ENCODE assay signal across 7 mouse cellular contexts in genomic region chr19:5001666-5002406, GRCm38 (mm10). TPM values are rescaled to one million over a fixed set of nuclear protein-coding genes. Genes with fewer than 3 reads are reported as not detected.
DNase-seq lines count a peak whose midpoint lies in the region; ATAC-seq and TF ChIP-seq lines count a peak whose summit lies in the region.

No protein-coding gene starts in this region.

- TF ChIP-seq EP300 in heart, adult 2 months (IDR thresholded peaks at IDR 0.05; ENCODE audit: insufficient read depth, low read depth, low read length): peak; percentile 92

- TF ChIP-seq POLR2A in heart, adult 2 months (IDR thresholded peaks at IDR 0.05; ENCODE audit: insufficient read depth, low read depth, low read length): no peak
- no peak for TF ChIP-seq POLR2A in kidney, adult 2 months (IDR thresholded peaks at IDR 0.05; ENCODE audit: low read depth, low read length)

- no peaks in the 10 kb centered on the region for H3K79me2 ChIP-seq in heart, adult 2 months (replicated peaks; ENCODE audit: control insufficient read depth, insufficient read depth, low read length)

- H3K4me3 ChIP-seq in embryonic facial prominence, embryonic 10.5 days: peak overlapping the region; percentile 55
- H3K4me3 ChIP-seq in heart, adult 2 months: 0 out of 2 replicates have a peak overlapping the region, but pooled peaks have one; percentile 3
- H3K4me3 ChIP-seq in kidney, adult 2 months (ENCODE audit: insufficient read depth, low read depth, low read length): no peak overlapping the region
- H3K4me3 ChIP-seq in limb, embryonic 11.5 days (ENCODE audit: low read depth, low read length): peak overlapping the region; percentile 12; the same call in 1 of the 2 replicates
- H3K4me3 ChIP-seq in midbrain, embryonic 15.5 days: peak overlapping the region; percentile 41

- H3K9me3 ChIP-seq in embryonic facial prominence, embryonic 10.5 days: peaks cover 8% of the 10 kb centered on the region
- H3K9me3 ChIP-seq in limb, embryonic 11.5 days (ENCODE audit: control insufficient read depth, low read length): no peaks in the 10 kb centered on the region
- no peaks in the 10 kb centered on the region for H3K9me3 ChIP-seq in midbrain, embryonic 15.5 days

- peak overlapping the region; percentile 55 for H3K27ac ChIP-seq in embryonic facial prominence, embryonic 10.5 days (replicated peaks)
- H3K27ac ChIP-seq in heart, adult 2 months: no peak overlapping the region
- no peak overlapping the region for H3K27ac ChIP-seq in kidney, adult 2 months (ENCODE audit: insufficient read depth, low read depth, low read length)
- H3K27ac ChIP-seq in limb, embryonic 11.5 days (replicated peaks; ENCODE audit: low read depth, low read length): no peak overlapping the region
- H3K27ac ChIP-seq in midbrain, embryonic 15.5 days: peak overlapping the region; percentile 96

- H3K9ac ChIP-seq in heart, adult 2 months (ENCODE audit: low read depth, low read length): no peak overlapping the region
- H3K9ac ChIP-seq in limb, embryonic 11.5 days (ENCODE audit: low read length): no peak overlapping the region
- H3K9ac ChIP-seq in midbrain, embryonic 15.5 days: peak overlapping the region; percentile 67

- peak; percentile 85 for TF ChIP-seq CTCF in heart, adult 2 months (IDR thresholded peaks at IDR 0.05)
- peak; percentile 95 for TF ChIP-seq CTCF in kidney, adult 2 months (conservative IDR thresholded peaks at IDR 0.05; ENCODE audit: insufficient read depth, insufficient read length, low read depth, low read length)

- H3K36me3 ChIP-seq in embryonic facial prominence, embryonic 10.5 days (replicated peaks): no peaks in the 10 kb centered on the region
- no peaks in the 10 kb centered on the region for H3K36me3 ChIP-seq in heart, adult 2 months (ENCODE audit: control insufficient read depth, insufficient read depth, low read length)
- H3K36me3 ChIP-seq in kidney, adult 2 months (ENCODE audit: control insufficient read depth, insufficient read depth, low read length): no peaks in the 10 kb centered on the region
- H3K36me3 ChIP-seq in limb, embryonic 11.5 days (ENCODE audit: control insufficient read depth, insufficient read depth, low read length): no peaks in the 10 kb centered on the region
- no peaks in the 10 kb centered on the region for H3K36me3 ChIP-seq in midbrain, embryonic 15.5 days (replicated peaks)

- ATAC-seq in limb, embryonic 11.5 days (ENCODE audit: insufficient number of reproducible peaks, low FRiP score, low TSS enrichment, low read depth): peak; percentile 75
- ATAC-seq in midbrain, embryonic 15.5 days (replicated peaks): peak; percentile 99

- 2% methylated on average over 39 of the region's 39 CpGs for WGBS in embryonic facial prominence, embryonic 10.5 days
- WGBS in heart, adult 2 months: under 1% methylated on average over 39 of the region's 39 CpGs
- 1% methylated on average over 39 of the region's 39 CpGs for WGBS in kidney, adult 2 months
- WGBS in limb, embryonic 11.5 days: under 1% methylated on average over 39 of the region's 39 CpGs
- under 1% methylated on average over 39 of the region's 39 CpGs for WGBS in midbrain, embryonic 15.5 days

- peak; percentile 86 for DNase-seq in adrenal gland, postnatal 10 days
- peak; percentile 88 for DNase-seq in embryonic facial prominence, embryonic 10.5 days (ENCODE audit: low spot score)
- DNase-seq in heart, adult 2 months: peak; percentile 75 to 81
- peak; percentile 73 for DNase-seq in kidney, adult 2 months
- peak; percentile 84 for DNase-seq in limb, embryonic 11.5 days (ENCODE audit: low spot score)
- peak; percentile 46 to 67 for DNase-seq in spleen, adult 18-20 months

- intact Hi-C loops in heart, adult 2 months (cut with DNase I): loop anchor here (1.0 to 10.0 kb wide), 3 partner anchors 21 to 247 kb away; partner anchors contain the start of genes Mrpl11 and Rbm4b

- peaks cover 10% of the 10 kb centered on the region for H3K4me1 ChIP-seq in embryonic facial prominence, embryonic 10.5 days
- H3K4me1 ChIP-seq in heart, adult 2 months (ENCODE audit: control insufficient read depth, insufficient read depth, low read length): no peaks in the 10 kb centered on the region
- H3K4me1 ChIP-seq in kidney, adult 2 months (ENCODE audit: control insufficient read depth, insufficient read depth, low read length): no peaks in the 10 kb centered on the region
- H3K4me1 ChIP-seq in limb, embryonic 11.5 days (ENCODE audit: control insufficient read depth, insufficient read depth, low read length): no peaks in the 10 kb centered on the region
- H3K4me1 ChIP-seq in midbrain, embryonic 15.5 days: peaks cover 46% of the 10 kb centered on the region

- peaks cover 32% of the 10 kb centered on the region; the same call in 1 of the 2 replicates for H3K27me3 ChIP-seq in embryonic facial prominence, embryonic 10.5 days (replicated peaks; ENCODE audit: low read depth, poor library complexity, severe bottlenecking)
- H3K27me3 ChIP-seq in heart, adult 2 months (ENCODE audit: control insufficient read depth, insufficient read depth, low read length): no peaks in the 10 kb centered on the region
- no peaks in the 10 kb centered on the region for H3K27me3 ChIP-seq in kidney, adult 2 months (replicated peaks; ENCODE audit: control insufficient read depth, insufficient read depth, low read length)
- H3K27me3 ChIP-seq in limb, embryonic 11.5 days (ENCODE audit: control insufficient read depth, insufficient read depth, low read length): no peaks in the 10 kb centered on the region
- peaks cover 10% of the 10 kb centered on the region; the same call in 1 of the 2 replicates for H3K27me3 ChIP-seq in midbrain, embryonic 15.5 days (replicated peaks)

- peak overlapping the region; percentile 55 for H3K4me2 ChIP-seq in limb, embryonic 11.5 days (ENCODE audit: low read depth, severe bottlenecking)
- H3K4me2 ChIP-seq in midbrain, embryonic 15.5 days: peak overlapping the region; percentile 83

RNA-seq across cellular contexts. Expression of gene Npas4, which starts 11.7 kb away (rescaled TPM):
- total RNA-seq in adrenal gland, postnatal 10 days (2021): under 1 TPM; 0.15 to 0.24 TPM
- not detected in 2 replicates for polyA plus RNA-seq in embryonic facial prominence, embryonic 10.5 days (2016; fragmentation: Nextera tagmentation; extraction: Ambion mirVana)
- not detected for total RNA-seq in heart, adult 2 months (2021)
- 0.41 and 0.62 TPM in 2 replicates for polyA plus RNA-seq in heart, adult 2 months (2012; rRNA removed)
- 0.05 and 0.23 TPM in 2 replicates for polyA plus RNA-seq in kidney, adult 2 months (2012; rRNA removed)
- polyA plus RNA-seq in limb, embryonic 11.5 days (2014; fragmentation: Nextera tagmentation; extraction: Ambion mirVana): not detected in 2 replicates
- 0.49 and 0.67 TPM in 2 replicates for polyA plus RNA-seq in midbrain, embryonic 15.5 days (2015; fragmentation: Nextera tagmentation; extraction: Ambion mirVana)

RNA-seq across cellular contexts. Expression of gene Slc29a2, which starts 21.8 kb away (rescaled TPM):
- 1 to 10 TPM; 3.2 to 5.1 TPM for total RNA-seq in adrenal gland, postnatal 10 days (2021)
- 7.1 and 8.5 TPM in 2 replicates for polyA plus RNA-seq in embryonic facial prominence, embryonic 10.5 days (2016; fragmentation: Nextera tagmentation; extraction: Ambion mirVana)
- total RNA-seq in heart, adult 2 months (2021): 10 to 100 TPM; 10.8 to 11.4 TPM
- 35.7 and 42.8 TPM in 2 replicates for polyA plus RNA-seq in heart, adult 2 months (2012; rRNA removed)
- 14.2 and 14.4 TPM in 2 replicates for polyA plus RNA-seq in kidney, adult 2 months (2012; rRNA removed)
- polyA plus RNA-seq in limb, embryonic 11.5 days (2014; fragmentation: Nextera tagmentation; extraction: Ambion mirVana): 5.0 and 6.0 TPM in 2 replicates
- 12.2 and 13.6 TPM in 2 replicates for polyA plus RNA-seq in midbrain, embryonic 15.5 days (2015; fragmentation: Nextera tagmentation; extraction: Ambion mirVana)

RNA-seq across cellular contexts. Expression of gene B4gat1, which starts 36.8 kb away (rescaled TPM):
- 10 to 100 TPM; 28.7 to 35.7 TPM for total RNA-seq in adrenal gland, postnatal 10 days (2021)
- 34.7 and 36.1 TPM in 2 replicates for polyA plus RNA-seq in embryonic facial prominence, embryonic 10.5 days (2016; fragmentation: Nextera tagmentation; extraction: Ambion mirVana)
- 10 to 100 TPM; 43.2 to 43.8 TPM for total RNA-seq in heart, adult 2 months (2021)
- 43.2 and 48.8 TPM in 2 replicates for polyA plus RNA-seq in heart, adult 2 months (2012; rRNA removed)
- polyA plus RNA-seq in kidney, adult 2 months (2012; rRNA removed): 45.0 and 50.6 TPM in 2 replicates
- polyA plus RNA-seq in limb, embryonic 11.5 days (2014; fragmentation: Nextera tagmentation; extraction: Ambion mirVana): 36.6 and 37.8 TPM in 2 replicates
- polyA plus RNA-seq in midbrain, embryonic 15.5 days (2015; fragmentation: Nextera tagmentation; extraction: Ambion mirVana): 78.8 and 80.6 TPM in 2 replicates

RNA-seq across cellular contexts. Expression of gene AC124502.3, which starts 36.9 kb away (rescaled TPM):
- total RNA-seq in adrenal gland, postnatal 10 days (2021): 1 to 10 TPM; 1.8 to 2.8 TPM
- 3.1 and 4.2 TPM in 2 replicates for polyA plus RNA-seq in embryonic facial prominence, embryonic 10.5 days (2016; fragmentation: Nextera tagmentation; extraction: Ambion mirVana)
- 1 to 10 TPM; 1.3 to 2.3 TPM for total RNA-seq in heart, adult 2 months (2021)
- polyA plus RNA-seq in heart, adult 2 months (2012; rRNA removed): 0.08 and 0.15 TPM in 2 replicates
- polyA plus RNA-seq in kidney, adult 2 months (2012; rRNA removed): 0.46 and 0.66 TPM in 2 replicates
- polyA plus RNA-seq in limb, embryonic 11.5 days (2014; fragmentation: Nextera tagmentation; extraction: Ambion mirVana): 1.7 and 2.0 TPM in 2 replicates
- 3.6 and 4.2 TPM in 2 replicates for polyA plus RNA-seq in midbrain, embryonic 15.5 days (2015; fragmentation: Nextera tagmentation; extraction: Ambion mirVana)

RNA-seq across cellular contexts. Expression of gene Brms1, which starts 39.3 kb away (rescaled TPM):
- total RNA-seq in adrenal gland, postnatal 10 days (2021): 10 to 100 TPM; 22.1 to 25.4 TPM
- 72.6 and 82.4 TPM in 2 replicates for polyA plus RNA-seq in embryonic facial prominence, embryonic 10.5 days (2016; fragmentation: Nextera tagmentation; extraction: Ambion mirVana)
- total RNA-seq in heart, adult 2 months (2021): 10 to 100 TPM; 14.3 to 16.9 TPM
- polyA plus RNA-seq in heart, adult 2 months (2012; rRNA removed): 17.0 and 18.1 TPM in 2 replicates
- 36.5 and 38.7 TPM in 2 replicates for polyA plus RNA-seq in kidney, adult 2 months (2012; rRNA removed)
- 52.6 and 61.2 TPM in 2 replicates for polyA plus RNA-seq in limb, embryonic 11.5 days (2014; fragmentation: Nextera tagmentation; extraction: Ambion mirVana)
- polyA plus RNA-seq in midbrain, embryonic 15.5 days (2015; fragmentation: Nextera tagmentation; extraction: Ambion mirVana): 40.0 and 44.4 TPM in 2 replicates

Comparison
In these comparisons a context has a peak if more than half of its experiments do, and no peak if none do; other contexts are left out.
1. H3K27ac ChIP-seq: peak in embryonic facial prominence, embryonic 10.5 days (single experiment) and midbrain, embryonic 15.5 days (single experiment); none in heart, adult 2 months (single experiment), kidney, adult 2 months (single experiment) and limb, embryonic 11.5 days (single experiment).
2. Peak in every context shown above with its lines, with median percentiles within 50 percentile points of each other: DNase-seq.